Mouse (Mus musculus): ENCODE data around the gene Gm12216.

Gene Gm12216

DNA sequence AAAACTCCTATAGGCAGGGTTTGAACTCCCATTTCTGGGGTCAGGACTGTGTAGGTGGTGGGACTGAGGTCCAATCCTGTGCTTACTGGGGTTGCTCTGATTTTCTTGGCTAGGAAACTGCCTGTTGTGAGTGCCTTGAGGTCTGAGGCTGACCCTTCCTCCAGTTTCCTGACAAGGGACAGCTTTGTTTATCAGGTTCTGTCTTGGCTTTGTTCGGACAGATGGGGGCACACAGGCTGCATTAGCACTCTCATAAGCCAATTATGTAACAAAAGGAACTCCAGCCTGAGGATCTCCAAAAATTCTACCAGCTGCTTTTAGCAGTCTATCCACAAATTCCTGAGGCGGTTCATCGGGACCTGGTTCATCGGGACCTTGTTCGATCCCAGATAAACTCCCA lies 116.7 kb downstream of the Gm12216 start:
- DNase-seq (ENCODE audit: low spot score) = no peak

- peak; percentile 69 for DNase-seq (ENCODE audit: low spot score)
These were observed 121.5 kb downstream of the Gm12216 start for GRCm38 (mm10) chr11:53737573-53737946.

- peak; percentile 63 for DNase-seq (ENCODE audit: low spot score)
These were observed 122.1 kb downstream of the Gm12216 start for GRCm38 (mm10) chr11:53736771-53737572.

- peak; percentile 52 for DNase-seq (ENCODE audit: low spot score)
These were observed 123.3 kb downstream of the Gm12216 start for GRCm38 (mm10) chr11:53735682-53736245.

- no peak for DNase-seq (ENCODE audit: low spot score)
These were observed 123.9 kb downstream of the Gm12216 start for GRCm38 (mm10) chr11:53734970-53735681.

DNA sequence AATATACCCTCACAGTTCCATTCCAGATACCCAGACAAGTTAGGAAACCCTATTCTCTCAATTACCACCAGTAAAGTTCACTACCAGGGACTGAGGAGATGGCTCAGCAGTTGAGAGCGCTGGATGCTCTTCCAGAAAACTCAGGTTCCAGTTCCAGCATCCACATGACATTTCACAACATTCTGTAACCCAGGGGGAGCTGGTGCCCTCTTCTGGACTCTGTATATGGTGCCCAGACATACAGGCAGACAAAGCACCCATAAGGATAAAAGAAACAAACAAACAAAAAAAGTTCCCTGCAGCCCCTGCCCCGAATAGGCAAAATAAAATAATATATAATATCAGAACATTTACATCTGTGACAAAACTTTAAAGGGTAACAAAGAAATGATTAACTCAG lies 124.6 kb downstream of the Gm12216 start:
- DNase-seq (ENCODE audit: low spot score) = no peak

DNA sequence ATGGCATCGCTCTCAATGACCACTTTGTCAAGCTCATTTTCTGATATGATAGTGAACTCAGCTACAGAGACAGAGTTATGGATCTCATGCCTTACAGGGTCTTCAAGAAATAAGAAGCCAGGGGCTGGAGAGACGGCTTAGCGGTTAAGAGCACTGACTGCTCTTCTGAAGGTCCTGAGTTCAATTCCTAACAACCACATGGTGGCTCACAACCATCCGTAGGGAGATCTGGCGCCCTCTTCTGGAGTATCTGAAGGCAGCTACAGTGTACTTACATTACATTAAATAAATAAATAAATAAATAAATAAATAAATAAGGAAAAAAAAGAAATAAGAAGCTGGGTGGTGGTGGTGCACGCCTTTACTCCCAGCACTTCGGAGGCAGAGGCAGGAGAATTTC lies 125.2 kb downstream of the Gm12216 start:
- no peak for DNase-seq (ENCODE audit: low spot score)
